Mouse (Mus musculus) liver, embryonic 14.5 days (tissue): ENCODE measurements around the gene Rcsd1.

Experiments used
- CTCF ChIP-seq: IDR thresholded peaks from 2 replicates; pipeline ENCODE4 v1.5.1; 2016; ENCODE audit warnings: antibody characterized with exemption, low read depth, control low read depth
- EP300 ChIP-seq: IDR thresholded peaks from 2 replicates; pipeline ENCODE4 v1.6.1; 2016; ENCODE audit warnings: antibody characterized with exemption, low read depth

- TF ChIP-seq CTCF (no peak), EP300 (no peak)
Observed at GRCm38 (mm10) chr1:165738985-165739384, 29.4 kb upstream of the Rcsd1 start.
